Mouse (Mus musculus) retina, postnatal 1 day (tissue): Measurements from ENCODE around the gene Ccdc152.
A peak's percentile ranks its signal among the peaks of the same experiment; 100 is the strongest.
"Not testable (repeated sequence)": the region's sequence is repeated elsewhere in the genome, so short reads cannot be mapped to it uniquely, and the experiment has no call there.

Experiments used
- DNase-seq: peaks from one replicate; pipeline ENCODE4 v3.0.0-alpha.2; 2012

Ccdc152 gene

GRCm38 (mm10) chr15:3273191-3273590 is 30.1 kb downstream of the Ccdc152 start:
- no peak for DNase-seq

- no peak for DNase-seq
Measured at GRCm38 (mm10) chr15:3271216-3271615, 32.1 kb downstream of the Ccdc152 start.

GRCm38 (mm10) chr15:3270646-3271077 is 32.7 kb downstream of the Ccdc152 start:
- DNase-seq: peak; percentile 58

- no peak for DNase-seq
Measured at GRCm38 (mm10) chr15:3269996-3270645, 33.2 kb downstream of the Ccdc152 start.

- no peak for DNase-seq
Measured at GRCm38 (mm10) chr15:3269496-3269895, 33.8 kb downstream of the Ccdc152 start.

- DNase-seq: no peak
Measured at GRCm38 (mm10) chr15:3268247-3268646, 35.1 kb downstream of the Ccdc152 start, which contains the start of gene Selenop. TSS of gene Selenop (plus strand) at chr15:3268547.

GRCm38 (mm10) chr15:3264828-3265227 is 38.5 kb downstream of the Ccdc152 start:
- no peak for DNase-seq

- no peak for DNase-seq
Measured at GRCm38 (mm10) chr15:3264293-3264692, 39.0 kb downstream of the Ccdc152 start.

GRCm38 (mm10) chr15:3262883-3263282 is 40.4 kb downstream of the Ccdc152 start:
- no peak for DNase-seq

- DNase-seq: no peak
Measured at GRCm38 (mm10) chr15:3260309-3260708, 43.0 kb downstream of the Ccdc152 start.

- no peak for DNase-seq
Measured at GRCm38 (mm10) chr15:3259025-3259424, 44.3 kb downstream of the Ccdc152 start.

- no peak for DNase-seq
Measured at GRCm38 (mm10) chr15:3251718-3252067, 51.6 kb downstream of the Ccdc152 start.

- no peak for DNase-seq
Measured at GRCm38 (mm10) chr15:3251031-3251717, 52.2 kb downstream of the Ccdc152 start.

- DNase-seq: no peak
Measured at GRCm38 (mm10) chr15:3250620-3251019, 52.7 kb downstream of the Ccdc152 start.

GRCm38 (mm10) chr15:3245036-3245435 is 58.3 kb downstream of the Ccdc152 start:
- not testable (repeated sequence) for DNase-seq

GRCm38 (mm10) chr15:3237963-3238362 is 65.4 kb downstream of the Ccdc152 start:
- DNase-seq: no peak

GRCm38 (mm10) chr15:3236338-3236737 is 67.0 kb downstream of the Ccdc152 start:
- DNase-seq: no peak

GRCm38 (mm10) chr15:3233837-3234551 is 69.3 kb downstream of the Ccdc152 start:
- DNase-seq: no peak

- no peak for DNase-seq
Measured at GRCm38 (mm10) chr15:3232168-3232835, 71.0 kb downstream of the Ccdc152 start.

- no peak for DNase-seq
Measured at GRCm38 (mm10) chr15:3231004-3231403, 72.3 kb downstream of the Ccdc152 start.
